Mouse (Mus musculus) layer of hippocampus, postnatal 10 days (tissue): ENCODE measurements at regions not wholly inside any gene's neighbourhood (a gene's known extent, or its start where the extent isn't known, plus 50 kb on each side); places are given as distances from the start of the nearest gene placed in this dataset.
A peak's percentile ranks its signal among the peaks of the same experiment; 100 is the strongest.

Experiments used
- DNase-seq, 2 experiments: peaks; one replicate each; pipeline ENCODE4 v3.0.0; 2021; ENCODE audit warnings: low spot score in 2 of 2

DNA sequence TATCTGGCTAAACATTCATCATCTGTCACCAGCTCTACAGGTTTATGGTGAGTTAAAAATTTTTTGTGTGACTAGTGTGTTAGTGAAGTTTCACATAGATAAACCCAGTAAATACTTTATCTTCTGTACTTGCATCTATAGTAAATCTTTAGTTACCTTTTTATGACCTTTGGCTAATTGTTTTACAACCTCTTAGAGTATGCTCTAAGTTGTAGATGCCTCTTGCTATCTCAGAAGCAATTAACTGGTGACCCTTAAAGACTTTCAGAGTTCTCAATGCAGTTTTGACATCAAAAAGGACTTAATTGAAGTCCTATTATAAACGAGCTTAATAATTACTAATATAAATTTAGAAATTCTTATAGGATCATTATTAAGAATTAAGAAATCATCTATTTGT lies 265.6 kb downstream of the Hivep2 start:
- DNase-seq = no peak

GRCm38 (mm10) chr10:14217284-14217683 lies 251.4 kb downstream of the Hivep2 start:
- DNase-seq = no peak

DNA sequence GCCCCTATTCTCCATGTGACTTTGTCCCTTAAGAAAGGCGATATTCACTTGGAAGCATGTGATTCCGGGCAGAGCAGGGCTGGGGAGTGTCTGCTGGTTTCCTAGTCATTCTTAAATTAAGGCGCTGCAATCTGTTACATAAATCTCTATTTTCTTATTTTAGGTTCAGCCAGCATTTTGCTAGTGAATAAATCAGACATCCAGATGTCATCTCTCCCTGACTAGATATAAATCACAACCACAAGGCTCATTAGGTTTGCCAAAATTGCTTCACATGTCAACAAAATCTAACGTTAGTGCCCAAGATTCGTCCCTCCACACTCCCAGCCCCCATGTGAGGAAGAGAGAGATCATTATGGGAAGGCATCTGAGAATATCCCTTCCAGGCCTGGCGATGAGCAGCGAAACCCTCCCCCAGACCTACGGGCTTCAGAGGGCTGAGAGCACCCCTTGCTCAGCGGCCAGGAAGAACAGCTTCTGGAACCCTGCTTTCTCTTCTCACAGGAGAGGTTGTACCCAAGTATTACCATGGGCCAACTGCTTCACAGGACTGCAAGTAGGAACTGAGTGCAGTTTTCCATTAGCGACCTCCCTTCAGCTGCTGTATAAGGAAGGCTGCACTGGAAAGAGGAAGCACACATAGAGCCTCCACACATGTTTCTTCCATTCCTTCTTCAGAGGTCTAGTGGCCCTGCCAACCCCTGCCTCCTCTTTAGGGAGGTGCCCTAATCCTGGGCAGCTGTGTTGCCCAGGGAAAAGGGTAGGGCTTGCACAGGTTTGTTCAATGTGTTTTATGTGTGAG lies 250.5 kb downstream of the Hivep2 start:
- DNase-seq = no peak

GRCm38 (mm10) chr10:14215512-14215911 lies 249.6 kb downstream of the Hivep2 start:
- DNase-seq = no peak

DNA sequence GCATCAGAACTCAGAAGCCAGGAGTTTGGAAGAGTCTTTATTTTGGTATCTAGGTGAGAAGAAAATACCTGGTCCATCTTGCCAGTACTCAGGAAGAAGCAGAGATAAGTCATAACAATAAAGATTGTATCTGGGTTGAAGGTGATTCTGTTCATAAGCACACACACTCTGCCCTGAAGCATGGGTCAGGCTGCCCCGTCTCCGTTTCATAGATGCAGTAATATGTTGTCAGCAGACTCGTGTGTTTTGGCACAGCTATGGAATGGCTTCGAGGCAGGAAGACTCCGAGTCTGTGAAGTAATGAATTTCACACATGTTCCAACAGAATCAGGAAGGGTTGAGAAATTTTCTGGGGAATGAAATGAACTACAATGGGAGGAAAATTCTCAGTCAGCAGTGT lies 247.7 kb downstream of the Hivep2 start:
- DNase-seq = no peak

DNA sequence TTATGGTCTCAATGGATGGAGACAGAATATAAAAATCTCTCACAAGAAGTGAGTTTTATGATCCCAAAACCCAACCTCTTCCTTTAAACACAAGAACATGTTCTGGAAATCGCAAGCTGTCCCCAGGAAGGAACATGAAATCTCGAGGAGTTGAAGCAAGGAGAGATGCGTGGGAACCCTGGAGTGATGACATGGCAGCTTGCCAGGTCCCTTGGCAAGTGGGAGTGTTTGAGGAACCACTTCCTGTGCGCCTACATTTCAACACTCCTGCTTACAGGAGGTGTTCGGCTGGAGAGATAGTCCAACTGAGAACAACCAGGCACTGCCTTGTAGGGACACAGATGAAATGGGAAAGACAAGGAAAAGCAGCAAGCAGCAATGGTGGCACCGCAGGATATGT lies 246.1 kb downstream of the Hivep2 start:
- peak; percentile 53 to 68 for DNase-seq

DNA sequence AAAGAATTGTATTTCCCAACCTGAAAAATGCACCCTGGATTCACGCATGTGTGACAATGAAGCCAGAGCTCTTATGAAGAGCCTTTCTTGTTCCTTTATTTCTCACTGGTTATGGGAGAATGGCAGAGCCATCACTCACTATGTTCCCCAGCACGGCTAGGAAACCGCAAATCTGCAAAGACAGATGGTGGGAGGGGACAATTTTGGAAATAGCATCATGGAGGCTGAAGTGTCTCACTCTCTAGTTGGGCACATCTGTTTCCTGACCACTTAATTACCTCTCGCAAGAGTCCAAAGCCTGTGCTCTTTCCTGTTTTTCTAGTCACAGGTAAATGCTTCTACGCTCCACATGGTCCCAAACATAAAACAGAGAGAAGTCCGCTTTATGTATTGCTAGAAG lies 245.6 kb downstream of the Hivep2 start:
- DNase-seq = no peak

GRCm38 (mm10) chr10:14210445-14210844 lies 244.6 kb downstream of the Hivep2 start:
- no peak for DNase-seq

DNA sequence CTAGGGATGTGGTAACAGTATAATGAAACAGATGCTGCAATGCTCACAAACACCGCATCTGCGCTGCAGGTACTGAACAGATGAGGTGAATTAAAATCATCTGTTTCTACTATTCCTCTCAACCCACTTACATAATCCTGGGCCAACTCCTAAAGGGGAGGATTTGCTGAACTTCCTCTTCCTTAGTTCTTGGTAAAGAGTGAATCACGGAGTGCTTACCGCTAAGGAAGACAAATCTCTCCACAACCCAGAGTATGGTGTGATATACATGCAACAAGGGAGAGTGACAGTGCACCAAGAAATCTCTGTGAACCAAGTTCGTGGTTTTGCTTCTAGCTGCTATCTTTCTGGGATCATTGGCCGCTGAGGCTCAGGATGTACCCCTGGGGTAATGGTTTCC lies 244.2 kb downstream of the Hivep2 start:
- no peak for DNase-seq

GRCm38 (mm10) chr10:14208206-14208605 lies 242.3 kb downstream of the Hivep2 start:
- DNase-seq = no peak

GRCm38 (mm10) chr10:14207616-14208015 lies 241.7 kb downstream of the Hivep2 start:
- DNase-seq = peak in 1 of 2 experiments; percentile 34

GRCm38 (mm10) chr10:14207051-14207570 lies 241.2 kb downstream of the Hivep2 start:
- no peak for DNase-seq
